Mouse (Mus musculus) C2C12 (cell line): ENCODE results near the gene Ces1b.

Experiments
- CEBPB ChIP-seq: IDR thresholded peaks from one replicate; pipeline ENCODE4 v1.6.1; 2011; ENCODE audit warnings: low read depth, mild to moderate bottlenecking, control low read depth, moderate library complexity
- CTCF ChIP-seq: IDR thresholded peaks from one replicate; pipeline ENCODE4 v1.5.1; 2011; ENCODE audit not compliant: control insufficient read depth, insufficient read depth, insufficient read length
- MAX ChIP-seq: IDR thresholded peaks from one replicate; pipeline ENCODE4 v1.6.1; 2011; ENCODE audit warnings: mild to moderate bottlenecking, control low read depth
- MYOD1 ChIP-seq: IDR thresholded peaks from one replicate; pipeline ENCODE4 v1.6.1; 2011; ENCODE audit warnings: low read depth; ENCODE audit not compliant: control insufficient read depth, insufficient read length
- MYOG ChIP-seq: IDR thresholded peaks from one replicate; pipeline ENCODE4 v1.6.1; 2011; ENCODE audit not compliant: control insufficient read depth, insufficient read length; ENCODE audit errors: extremely low read depth
- USF1 ChIP-seq: IDR thresholded peaks from one replicate; pipeline ENCODE4 v1.6.1; 2011; ENCODE audit warnings: low read depth, mild to moderate bottlenecking, control low read depth, moderate library complexity

DNA sequence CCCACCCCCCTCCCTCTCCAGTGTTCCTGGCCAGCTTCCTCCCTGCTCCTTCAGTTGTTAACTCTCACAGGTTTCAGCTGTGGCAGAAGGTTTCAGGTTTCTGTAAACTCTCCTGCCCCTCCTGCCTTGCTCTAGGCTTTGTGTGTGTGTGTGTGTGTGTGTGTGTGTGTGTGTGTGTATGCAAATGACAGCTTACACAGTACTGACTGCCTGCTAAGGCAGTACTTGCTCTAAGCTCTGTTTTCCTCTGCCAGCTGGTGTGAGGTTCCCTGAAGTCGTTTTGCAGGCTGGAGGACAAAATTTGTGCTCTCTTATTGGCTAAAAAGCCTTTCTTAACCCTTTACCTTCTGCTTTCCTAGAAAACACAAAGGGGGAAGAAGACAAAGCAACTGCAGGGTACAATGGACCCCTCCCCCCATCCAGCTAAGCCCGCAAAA is 8.9 kb upstream of the Ces1b start:
- TF ChIP-seq CTCF (no peak), MYOG (no peak), MYOD1 (no peak), MAX (no peak), USF1 (no peak), CEBPB (no peak)
